Mouse (Mus musculus) gastrocnemius, adult 2 months (tissue): Measurements from ENCODE around the gene Fam43a. TPM values are rescaled to one million over a fixed set of nuclear protein-coding genes. Genes with fewer than 3 reads are reported as not detected.
A peak's percentile ranks its signal among the peaks of the same experiment; 100 is the strongest.

Experiments
- DNase-seq: peaks from one replicate; pipeline ENCODE4 v3.0.0; 2022
- H3K27ac ChIP-seq: fragments of 200-600 bp; 2 replicates; pipeline ENCODE4 v1.8.1; 2022; ENCODE audit warnings: mild to moderate bottlenecking
- H3K4me3 ChIP-seq: fragments of 200-600 bp; 2 replicates; pipeline ENCODE4 v1.8.1; 2022; ENCODE audit warnings: mild to moderate bottlenecking, moderate library complexity
- CTCF ChIP-seq: fragments of 200-600 bp; IDR thresholded peaks from 2 replicates; pipeline ENCODE4 v1.8.1; 2022; ENCODE audit warnings: antibody characterized with exemption, mild to moderate bottlenecking, moderate library complexity
- intact Hi-C: fragments of 180-260 bp; cut with DNase I; formaldehyde crosslinking; loops from one replicate; pipeline ENCODE4 v1.15.1; 2025
- long read RNA-seq, 2 experiments: library from polyadenylated mRNA; stranded (forward); transcript quantifications; one replicate each; pipeline ENCODE4 v2.0.0; 2021
- total RNA-seq, 2 experiments: library from RNA; stranded (reverse); gene quantifications; 2 replicates each; pipeline ENCODE4 v1.2.3; 2021

Gene Fam43a
- 1 to 10 TPM; 4.7 to 6.9 TPM for total RNA-seq
- long read RNA-seq, experiment 1, partial matches to known transcripts = 0 of 4 reads
- long read RNA-seq, experiment 1, other reads (novel, unspliced or antisense) = 0 of 4 reads
- long read RNA-seq, experiment 2, partial matches to known transcripts = 0 of 1 reads
- long read RNA-seq, experiment 2, other reads (novel, unspliced or antisense) = 0 of 1 reads

DNA sequence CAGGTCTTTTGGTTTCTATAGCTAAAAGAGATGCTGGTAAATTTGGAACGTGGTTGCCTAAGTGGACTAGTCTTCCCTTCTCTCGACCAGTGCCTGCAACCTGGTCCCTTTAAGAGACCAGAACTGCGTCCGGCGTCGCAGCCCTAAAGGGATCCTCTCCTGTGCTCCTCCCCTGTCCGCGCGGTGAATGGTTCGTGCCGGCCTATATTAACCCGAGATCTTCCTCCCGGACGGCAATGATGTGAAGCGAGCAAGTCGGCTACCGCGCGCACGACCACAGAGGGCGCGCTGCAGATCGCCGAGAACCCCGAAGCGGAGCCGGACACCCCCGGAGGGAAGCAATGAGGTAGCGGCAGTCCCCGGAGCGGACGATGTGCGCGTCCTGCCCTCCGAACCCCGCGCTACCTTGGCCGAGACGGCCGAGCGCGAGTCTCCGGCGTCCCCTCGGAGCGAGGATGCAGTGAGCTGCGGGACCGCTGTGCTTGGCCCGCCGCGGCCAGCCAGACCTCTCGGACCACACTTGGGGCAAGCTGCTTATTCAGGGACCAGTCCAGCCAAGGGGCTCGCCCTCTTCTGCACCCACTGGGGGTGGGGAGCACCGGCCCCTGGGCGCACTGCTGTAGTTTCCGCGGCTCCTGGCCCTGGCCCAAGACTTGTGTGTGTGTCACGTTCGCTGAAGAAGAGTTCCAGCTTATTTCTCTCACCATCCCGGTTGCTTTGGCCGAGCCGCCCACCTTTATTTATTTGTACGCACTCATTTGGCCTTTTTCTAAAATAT, at the start of gene Fam43a:
Gene Fam43a, plus strand, starts transcription at position 233 of the 778 bp plus-strand sequence.
- H3K27ac ChIP-seq = peak within 1 kb of the TSS; percentile 93
- DNase-seq = peak; percentile 94
- intact Hi-C loops = loop anchor here (2.0 to 5.0 kb wide), 5 partner anchors 53 to 223 kb away; no protein-coding TSS in a partner anchor
- TF ChIP-seq CTCF = peak; percentile 62
- peak within 1 kb of the TSS; percentile 86 for H3K4me3 ChIP-seq

DNA sequence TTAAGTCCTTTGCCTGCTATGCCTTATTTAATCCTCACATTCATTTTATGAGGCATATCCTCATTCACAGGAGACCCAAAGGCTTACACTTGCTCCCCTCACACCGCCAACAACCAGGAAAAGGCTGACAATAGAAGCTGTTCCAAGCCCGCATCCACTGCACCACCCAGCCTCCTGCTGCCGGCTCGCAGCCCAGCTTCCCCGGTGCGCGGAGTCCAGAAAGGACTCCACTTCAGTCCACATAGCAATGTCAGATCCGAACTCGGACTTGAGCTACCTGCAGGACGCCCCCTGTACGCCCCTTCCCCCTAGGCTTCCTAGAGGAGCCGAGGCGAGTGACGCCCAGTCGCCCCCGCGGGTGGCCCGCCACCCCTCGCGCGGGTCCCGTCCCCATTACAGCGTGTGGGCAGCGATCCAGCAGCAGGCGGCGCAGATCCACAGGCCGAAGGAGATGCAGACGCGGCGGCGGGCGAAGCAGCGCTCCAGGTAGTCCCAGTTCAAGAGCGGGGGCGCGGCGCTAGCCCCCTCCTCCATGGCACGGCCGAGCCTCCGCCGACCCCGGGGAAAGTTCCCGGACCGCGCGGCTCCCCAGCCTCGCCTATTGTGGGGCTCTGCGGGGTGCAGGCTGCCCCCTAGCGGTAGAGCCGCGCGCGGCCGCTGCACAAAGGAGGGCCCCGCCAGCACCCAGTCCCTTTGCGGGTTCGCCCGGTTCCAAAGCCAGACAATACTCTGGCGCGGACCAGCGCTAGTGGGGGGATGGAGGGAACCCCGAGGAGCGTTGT, 49.4 kb upstream of the Fam43a start:
- no peak; the same call in none of the 2 replicates for TF ChIP-seq CTCF
- intact Hi-C loops = no loop called here
- Histone ChIP-seq H3K4me3 (peak overlapping the region; percentile 75), H3K27ac (peak overlapping the region; percentile 87)
- peak; percentile 85 for DNase-seq

DNA sequence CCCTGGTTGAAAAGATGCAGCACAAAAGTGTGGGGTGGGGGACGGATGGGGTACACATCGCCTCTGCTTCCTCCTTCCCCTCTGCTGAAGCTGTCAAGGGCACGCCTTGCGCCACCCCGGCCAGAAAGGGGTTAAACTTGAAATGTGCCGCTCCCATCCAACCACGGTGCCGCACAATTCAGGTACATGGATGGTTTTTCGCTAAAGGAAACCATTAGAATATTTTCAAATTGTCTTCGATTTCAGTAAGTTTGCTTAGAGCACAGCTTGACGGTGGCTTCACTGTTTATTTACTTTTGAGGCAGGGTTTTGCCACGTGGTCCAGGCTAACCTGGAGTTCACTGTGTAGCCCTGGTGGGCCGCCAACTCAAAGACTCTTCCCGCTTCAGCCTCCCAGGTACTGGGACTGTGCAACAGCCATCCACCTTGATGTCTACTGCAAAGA, 48.8 kb upstream of the Fam43a start, which contains the start of gene Tmem44:
Gene Tmem44, minus strand, starts transcription at position 95 of the 445 bp plus-strand sequence.
- no peak for TF ChIP-seq CTCF
- intact Hi-C loops = no loop called here
- Histone ChIP-seq H3K4me3 (peak within 1 kb of the TSS; percentile 75), H3K27ac (peak within 1 kb of the TSS; percentile 87)
- no peak for DNase-seq

DNA sequence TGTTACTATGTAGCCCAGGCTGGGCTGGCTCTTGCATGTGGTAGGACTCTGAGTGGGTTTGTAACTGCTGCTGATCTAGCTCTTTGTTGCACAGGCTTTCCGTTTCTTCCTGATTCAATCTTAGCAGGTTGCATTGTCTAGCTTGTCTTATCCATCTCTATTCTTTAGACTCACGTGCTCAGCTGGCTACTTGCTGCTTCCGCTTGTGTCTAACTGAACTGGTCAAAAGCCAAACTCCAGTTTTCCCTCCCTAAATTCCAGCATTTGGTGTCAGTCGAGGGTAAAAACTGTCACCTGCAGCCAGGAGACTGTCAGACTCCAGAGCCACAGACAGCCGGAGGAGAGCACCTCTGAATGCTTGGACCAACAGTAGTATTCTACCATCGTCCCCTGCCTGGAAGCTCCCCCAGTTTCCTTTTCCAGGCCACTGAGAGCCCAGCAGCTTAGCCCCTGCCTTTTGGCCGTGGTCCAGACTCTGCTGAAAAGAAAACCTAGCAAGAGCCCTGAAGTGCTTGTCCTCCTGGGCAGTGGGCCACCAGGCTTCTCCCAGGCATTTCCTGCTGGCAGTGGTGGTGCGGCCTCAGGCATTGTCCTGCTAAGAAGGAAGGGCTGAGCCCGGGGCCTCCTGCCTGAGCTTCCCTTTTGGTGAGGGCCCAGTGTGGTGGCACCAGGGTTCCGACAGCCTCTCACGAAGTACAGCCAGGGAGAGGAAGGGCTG, 46.7 kb upstream of the Fam43a start:
- intact Hi-C loops = no loop called here
- Histone ChIP-seq H3K27ac (peak overlapping the region; percentile 83), H3K4me3 (peak overlapping the region; percentile 28)
- peak; percentile 86 for DNase-seq
- no peak for TF ChIP-seq CTCF

DNA sequence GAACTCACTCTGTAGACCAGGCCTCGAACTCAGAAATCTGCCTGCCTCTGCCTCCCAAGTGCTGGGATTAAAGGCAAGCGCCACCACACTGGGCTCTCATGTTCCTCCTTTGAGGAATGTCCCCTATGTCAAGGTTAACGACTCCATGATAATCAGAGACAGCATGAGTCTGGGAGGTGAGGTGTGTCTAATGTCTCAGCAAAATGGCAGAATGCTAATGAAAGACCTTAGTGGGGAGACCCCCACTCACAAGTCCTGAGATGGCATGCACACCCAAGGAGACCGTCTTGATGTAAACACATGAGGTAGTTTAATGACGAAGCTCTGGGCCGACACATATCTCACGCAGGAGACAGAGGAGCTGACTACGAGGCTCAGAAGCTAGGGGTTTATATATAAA, 45.4 kb upstream of the Fam43a start:
- intact Hi-C loops = no loop called here
- H3K4me3 ChIP-seq = no peak overlapping the region
- DNase-seq = no peak
- H3K27ac ChIP-seq = peak overlapping the region; percentile 83
- TF ChIP-seq CTCF = no peak

DNA sequence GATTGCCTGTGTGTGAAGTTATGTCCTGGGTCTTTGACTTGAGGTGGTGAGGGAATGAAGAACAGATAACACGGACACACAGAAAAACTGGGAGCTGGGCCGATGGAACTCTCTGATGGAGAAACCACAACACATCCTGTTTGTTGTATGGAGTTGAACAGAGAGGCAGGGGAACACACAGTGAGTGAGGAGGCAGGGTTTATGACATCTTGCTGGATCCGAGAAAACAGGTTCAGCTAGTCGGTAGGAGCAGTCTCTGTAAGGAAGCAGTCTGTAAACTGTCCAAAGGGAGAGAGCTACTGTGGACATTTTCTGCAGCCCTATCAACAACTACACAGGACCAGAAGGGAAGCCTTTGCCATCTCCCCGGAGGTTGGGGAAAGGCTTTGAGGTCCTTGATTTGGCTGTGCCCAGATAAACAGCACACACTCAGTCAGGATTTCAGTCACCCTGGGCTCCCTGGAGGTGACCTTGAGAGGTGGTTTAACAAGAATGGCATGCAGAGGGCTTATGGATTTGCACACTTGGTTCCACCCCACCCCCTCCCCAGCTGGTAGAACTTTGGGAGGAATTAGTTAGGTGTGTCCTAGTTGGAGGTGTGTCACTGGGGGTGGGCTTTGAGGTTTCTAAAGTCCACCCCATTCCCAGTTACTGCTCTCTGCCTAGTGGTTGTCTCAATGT, 40.1 kb upstream of the Fam43a start:
- Histone ChIP-seq H3K27ac (no peak overlapping the region), H3K4me3 (no peak overlapping the region)
- no peak for DNase-seq
- no peak for TF ChIP-seq CTCF
- intact Hi-C loops = no loop called here

DNA sequence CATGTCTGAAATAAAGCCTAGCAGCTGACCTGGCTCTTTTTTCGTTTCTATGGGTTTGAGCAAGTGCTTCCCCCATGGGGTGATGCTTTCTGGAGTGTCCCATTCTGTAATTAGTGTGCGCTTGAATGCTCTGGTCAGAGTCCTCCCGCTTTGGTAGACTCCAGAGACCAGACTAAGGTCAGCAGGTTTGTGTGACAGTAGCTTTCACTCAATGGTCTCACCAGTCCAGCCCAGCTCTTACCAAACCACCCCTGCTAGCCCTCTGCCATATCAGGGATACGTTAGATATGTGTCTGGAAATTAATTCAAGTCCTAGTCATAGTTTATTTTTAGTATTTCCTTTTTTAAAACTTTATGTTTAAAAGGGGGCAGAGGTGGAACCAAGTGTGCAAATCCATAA, 38.9 kb upstream of the Fam43a start:
- DNase-seq = no peak
- TF ChIP-seq CTCF = no peak
- H3K4me3 ChIP-seq = no peak overlapping the region
- no peak overlapping the region for H3K27ac ChIP-seq
- intact Hi-C loops = no loop called here

DNA sequence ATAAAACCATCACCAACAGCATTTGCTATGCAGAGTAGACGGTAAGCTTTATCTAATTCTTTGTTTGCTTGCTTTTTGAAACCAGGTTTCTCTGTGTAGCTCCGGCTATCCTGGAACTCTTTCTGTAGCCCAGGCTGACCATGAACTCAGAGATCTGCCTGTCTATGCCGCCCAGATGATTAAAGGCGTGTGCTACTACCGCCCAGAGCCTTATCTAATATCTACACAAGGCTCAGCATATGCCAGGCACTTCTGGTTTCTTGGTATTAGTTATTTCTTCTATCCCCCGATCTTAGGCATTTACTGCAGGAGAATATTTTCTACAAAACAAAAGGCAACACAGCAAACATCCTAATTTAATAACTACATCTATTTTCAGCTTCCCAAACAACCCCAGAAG, 33.9 kb upstream of the Fam43a start:
- intact Hi-C loops = no loop called here
- no peak for DNase-seq
- Histone ChIP-seq H3K27ac (no peak overlapping the region), H3K4me3 (no peak overlapping the region)
- no peak for TF ChIP-seq CTCF

DNA sequence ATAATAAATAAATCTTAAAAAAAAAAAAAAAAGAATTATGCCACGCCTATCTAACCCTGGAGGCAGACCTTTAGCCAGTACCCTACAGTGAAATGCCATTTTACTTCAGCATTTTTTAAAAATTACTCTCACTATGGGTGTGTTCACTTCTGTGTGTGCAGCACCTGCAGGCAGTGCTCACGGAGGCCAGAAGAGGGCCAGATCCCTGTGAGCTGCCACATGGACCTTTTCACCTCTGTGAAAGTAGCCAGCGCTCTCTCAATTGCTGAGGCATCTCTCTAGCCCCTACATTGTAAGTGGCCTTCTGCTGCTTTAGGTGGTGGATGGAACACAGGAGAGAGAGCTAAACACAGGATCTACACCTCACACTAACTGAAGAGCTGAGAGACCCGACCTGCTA, 29.4 kb upstream of the Fam43a start:
- no peak for TF ChIP-seq CTCF
- DNase-seq = no peak
- no peak overlapping the region for H3K4me3 ChIP-seq
- intact Hi-C loops = no loop called here
- no peak overlapping the region for H3K27ac ChIP-seq

DNA sequence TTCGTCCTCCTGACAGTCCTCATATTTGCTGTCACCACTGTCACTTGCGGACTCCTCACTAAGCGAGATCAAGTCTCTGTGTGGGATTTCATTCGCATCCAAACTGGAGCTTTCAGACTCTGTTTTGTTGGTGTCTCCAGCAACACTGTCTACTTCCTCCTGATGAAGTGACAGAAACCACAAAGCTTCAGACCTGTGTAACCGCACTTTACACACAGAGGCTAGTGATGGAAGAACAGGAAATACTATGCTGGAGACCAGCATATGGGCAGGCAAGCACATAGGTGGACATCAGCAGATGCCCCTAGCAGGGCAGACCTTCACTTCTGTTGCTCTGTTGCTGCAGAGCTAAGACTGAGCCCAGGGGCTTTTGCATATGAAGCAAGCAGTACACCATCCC, 28.1 kb upstream of the Fam43a start:
- intact Hi-C loops = no loop called here
- DNase-seq = no peak
- no peak overlapping the region for H3K27ac ChIP-seq
- no peak overlapping the region for H3K4me3 ChIP-seq
- TF ChIP-seq CTCF = no peak

DNA sequence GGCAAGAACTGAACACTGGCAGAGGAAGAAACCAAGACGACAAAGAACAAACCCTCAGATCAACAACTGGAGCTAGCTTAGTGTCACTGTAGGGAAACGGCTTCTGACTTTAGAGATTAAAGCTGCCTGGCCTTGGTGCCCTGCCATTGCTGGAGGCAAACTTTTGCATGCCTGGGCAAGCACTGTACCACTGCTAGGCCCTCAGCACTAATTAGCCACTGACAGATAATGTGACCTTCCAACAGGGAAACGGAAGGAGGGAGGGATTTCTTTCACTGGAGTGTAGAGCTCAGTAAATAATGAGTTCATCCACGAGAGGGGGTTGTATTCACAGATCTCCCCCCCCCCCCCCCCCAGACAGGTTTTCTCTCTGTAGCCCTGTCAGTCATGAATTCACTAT, 27.3 kb upstream of the Fam43a start:
- TF ChIP-seq CTCF = no peak
- intact Hi-C loops = no loop called here
- H3K4me3 ChIP-seq = no peak overlapping the region
- DNase-seq = no peak
- H3K27ac ChIP-seq = no peak overlapping the region

DNA sequence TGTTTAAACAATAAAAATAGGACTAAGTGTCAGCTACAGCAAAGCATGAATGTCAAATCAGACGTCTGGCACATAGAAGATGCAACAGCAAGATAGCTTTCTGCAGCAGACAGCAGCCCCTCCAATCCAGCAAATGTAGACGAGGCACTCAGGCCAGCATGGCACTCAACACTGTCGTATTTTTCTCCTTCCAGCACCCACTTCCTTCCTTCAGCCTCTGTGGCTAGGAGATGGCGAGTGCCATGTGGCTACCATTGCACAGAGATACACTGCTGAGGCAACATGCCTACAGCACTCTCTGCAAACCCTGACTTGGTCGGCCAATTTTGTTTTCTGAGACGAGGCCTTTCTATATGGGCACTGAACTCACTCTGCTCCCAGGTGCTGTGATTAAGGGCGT, 23.7 kb upstream of the Fam43a start:
- no peak for DNase-seq
- Histone ChIP-seq H3K4me3 (no peak overlapping the region), H3K27ac (no peak overlapping the region)
- intact Hi-C loops = no loop called here
- TF ChIP-seq CTCF = no peak
